Mouse (Mus musculus): ENCODE measurements at regions not wholly inside any gene's neighbourhood (a gene's known extent, or its start where the extent isn't known, plus 50 kb on each side); places are given as distances from the start of the nearest gene placed in this dataset.

DNA sequence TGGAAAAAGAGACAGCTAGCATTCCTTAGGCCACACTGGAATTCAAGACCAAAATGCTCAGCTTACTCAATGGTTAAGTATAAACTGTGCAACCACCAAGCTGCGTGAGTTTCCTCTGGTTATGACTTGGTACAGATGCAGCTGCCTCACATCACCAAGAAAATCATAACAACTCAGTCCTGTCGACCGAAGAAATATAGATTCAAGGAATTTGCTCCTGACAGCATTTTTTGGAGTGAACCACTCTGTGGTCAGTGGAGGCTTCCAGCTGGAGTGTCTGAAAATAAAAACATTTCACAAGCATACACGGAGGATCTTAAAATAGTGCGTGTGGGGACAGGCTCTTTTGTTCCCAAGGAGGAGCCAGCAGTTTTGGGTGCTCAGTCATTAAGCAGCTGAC lies 253.8 kb downstream of the Bckdhb start:
- no peak for DNase-seq (ENCODE audit: low read depth, low spot score)

DNA sequence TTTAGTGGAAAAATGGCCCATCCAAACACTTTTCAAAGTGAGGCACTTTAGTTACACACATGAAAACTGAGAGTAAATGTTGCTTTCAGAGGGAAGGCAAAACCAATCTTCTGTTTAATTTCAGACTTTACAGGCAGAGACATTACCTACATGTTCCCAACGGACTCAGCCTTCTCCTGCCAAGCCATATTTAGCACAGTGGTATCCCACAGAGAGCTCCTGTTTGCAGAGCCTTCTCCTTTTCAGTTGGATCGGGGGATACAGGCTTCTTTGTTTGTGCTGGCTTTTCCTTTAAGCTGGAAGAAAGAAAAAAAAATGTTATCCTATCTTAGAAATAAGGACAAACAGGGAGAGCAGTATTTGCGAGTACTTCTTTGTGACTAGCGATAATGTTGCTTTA lies 254.3 kb downstream of the Bckdhb start:
- no peak for DNase-seq (ENCODE audit: low read depth, low spot score)

DNA sequence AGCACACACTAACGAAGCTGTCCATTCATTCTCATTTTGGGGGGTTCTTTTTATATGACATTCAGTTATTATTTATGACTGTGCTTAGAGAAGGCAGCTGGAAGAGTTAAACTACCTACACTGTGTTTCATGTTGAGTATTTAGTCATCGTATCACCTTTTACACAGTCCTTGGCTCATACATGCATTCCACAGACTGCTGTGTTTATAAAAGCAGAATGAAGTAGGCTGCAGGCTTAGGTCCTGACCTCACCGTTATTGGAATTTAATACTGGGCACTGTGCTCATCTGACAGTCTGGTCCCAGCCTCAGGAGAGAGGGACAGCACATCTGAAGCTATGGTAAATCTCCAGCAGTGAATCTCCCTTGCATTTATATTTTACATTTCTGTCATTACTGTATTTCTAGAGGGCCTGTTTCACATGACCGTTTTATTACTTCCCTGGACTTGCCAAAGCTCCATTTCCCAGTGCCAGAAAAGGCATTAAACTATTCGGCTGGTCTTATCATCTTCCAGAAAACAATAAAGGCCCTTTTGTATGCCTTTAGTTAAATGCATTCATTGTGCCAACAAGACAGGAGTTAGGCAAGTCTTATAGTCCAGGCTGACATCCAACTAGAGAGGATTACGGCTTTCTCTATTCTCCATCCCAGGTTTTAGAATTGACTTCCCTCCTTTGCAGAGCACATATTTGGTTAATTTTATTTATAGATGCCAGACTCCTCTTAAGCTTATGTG lies 258.9 kb downstream of the Bckdhb start:
- no peak for DNase-seq (ENCODE audit: low read depth, low spot score)

DNA sequence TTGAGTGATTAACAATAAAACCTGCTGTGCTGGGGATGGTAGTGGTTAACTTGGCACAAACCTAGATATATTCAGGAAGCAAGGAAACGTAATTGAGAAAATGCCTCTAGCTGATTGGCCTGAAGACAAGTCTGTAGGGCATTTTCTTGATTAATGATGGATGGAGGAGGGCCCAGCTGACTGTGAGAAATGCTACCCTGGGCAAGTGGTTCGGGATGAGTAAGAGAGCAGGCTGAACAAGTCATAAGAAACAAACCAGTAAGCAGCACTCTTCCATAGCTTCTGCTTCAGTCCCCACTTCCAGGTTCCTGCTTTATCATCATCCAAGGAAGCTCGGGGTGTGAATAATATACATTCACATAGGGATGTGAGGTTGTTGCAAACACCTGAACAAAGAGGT lies 262.6 kb downstream of the Bckdhb start:
- DNase-seq (ENCODE audit: low read depth, low spot score) = no peak

DNA sequence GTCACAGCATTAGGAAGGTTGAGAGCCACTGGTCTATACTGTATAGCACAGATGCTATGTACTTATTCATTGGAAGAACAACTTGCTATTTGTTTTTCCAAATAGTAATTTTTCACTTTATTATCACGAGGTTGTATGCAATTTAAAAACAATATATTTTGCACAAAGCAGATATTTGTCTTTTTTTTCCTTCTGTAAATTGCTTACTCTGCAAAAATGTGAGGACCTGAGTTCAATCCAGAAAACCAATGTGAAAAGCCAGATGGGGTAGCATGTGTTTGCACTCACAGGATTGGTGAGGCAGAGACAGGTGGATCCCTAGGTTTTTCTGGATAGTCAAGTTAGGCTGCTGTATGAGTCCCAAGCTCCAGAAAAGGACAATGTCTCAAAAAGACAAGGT lies 268.5 kb downstream of the Bckdhb start:
- no peak for DNase-seq (ENCODE audit: low read depth, low spot score)

DNA sequence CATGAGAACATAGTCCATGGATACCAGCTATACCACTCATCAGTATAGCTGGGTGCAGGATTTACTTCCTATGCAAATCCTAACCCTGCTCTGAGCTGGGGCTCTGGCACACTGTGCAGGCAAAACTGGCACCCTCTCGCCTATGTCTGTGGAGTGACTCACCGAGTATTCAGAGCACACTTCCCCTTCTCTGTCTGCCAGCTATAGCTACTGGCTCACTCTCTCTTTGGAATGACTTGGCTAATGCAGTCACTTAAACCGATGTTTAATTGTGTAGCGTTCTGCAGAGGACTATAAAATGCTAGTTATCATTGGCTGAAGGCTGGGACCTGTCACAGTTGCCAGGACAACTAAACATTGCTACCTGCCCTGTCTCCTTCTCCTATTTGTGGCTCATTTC lies 269.8 kb downstream of the Bckdhb start:
- peak; percentile 73 for DNase-seq (ENCODE audit: low read depth, low spot score)

DNA sequence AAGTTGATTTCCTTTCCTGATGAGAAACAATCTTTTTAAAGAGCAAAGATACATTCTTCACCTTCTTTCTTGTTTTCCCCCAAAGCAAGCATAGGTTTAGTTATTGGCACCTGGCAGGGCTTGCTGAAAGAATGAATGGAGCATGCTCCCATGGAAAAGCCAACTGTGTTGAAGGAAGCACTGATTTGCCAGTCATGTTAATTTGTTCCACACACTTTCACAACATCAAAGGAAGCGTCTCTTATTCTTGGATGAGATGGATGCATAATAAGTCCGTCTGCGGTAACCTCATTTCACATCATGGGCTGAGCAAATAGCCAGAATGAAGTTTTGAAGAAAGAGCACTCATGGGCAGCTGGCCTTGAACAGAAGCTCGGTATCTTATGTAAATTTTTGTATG lies 270.4 kb downstream of the Bckdhb start:
- DNase-seq (ENCODE audit: low read depth, low spot score) = no peak

DNA sequence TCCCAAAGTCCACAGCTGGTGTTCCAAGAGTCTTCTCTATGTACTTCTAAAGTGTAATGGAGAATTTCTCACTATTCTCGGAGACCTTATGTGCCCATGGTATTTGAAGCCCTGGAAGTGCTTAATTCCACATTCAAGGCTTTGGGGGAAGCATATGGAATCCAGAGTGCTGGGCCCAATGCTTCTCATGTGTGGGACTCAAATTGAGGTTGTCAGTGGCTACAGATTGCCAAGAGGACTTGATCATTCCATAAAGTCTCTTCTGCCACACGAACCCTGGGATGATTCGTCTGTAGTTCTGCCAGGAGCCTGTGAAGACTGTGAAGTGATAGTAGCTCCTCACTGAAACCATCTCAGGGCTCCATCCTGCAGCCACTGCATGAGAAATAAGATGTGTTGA lies 275.3 kb downstream of the Bckdhb start:
- DNase-seq (ENCODE audit: low read depth, low spot score) = no peak

DNA sequence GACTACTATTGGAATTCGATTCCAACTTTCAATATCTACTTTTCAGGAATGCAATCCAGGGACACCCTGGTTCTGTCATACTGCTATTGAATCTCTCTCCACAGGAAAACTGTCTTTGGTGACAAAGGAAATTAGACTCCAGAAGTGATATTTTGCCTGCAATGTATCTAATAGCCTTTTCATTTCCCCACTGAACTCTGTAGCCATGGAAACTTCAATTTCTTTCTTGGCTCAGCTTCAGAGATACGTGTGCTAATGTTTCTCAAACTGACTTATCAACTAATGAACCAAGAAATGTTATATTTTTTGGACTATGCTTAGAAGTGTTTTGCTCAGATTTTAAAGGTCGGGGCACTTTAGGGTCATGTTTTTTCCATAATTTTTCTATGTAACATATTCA lies 279.1 kb downstream of the Bckdhb start:
- no peak for DNase-seq (ENCODE audit: low read depth, low spot score)

DNA sequence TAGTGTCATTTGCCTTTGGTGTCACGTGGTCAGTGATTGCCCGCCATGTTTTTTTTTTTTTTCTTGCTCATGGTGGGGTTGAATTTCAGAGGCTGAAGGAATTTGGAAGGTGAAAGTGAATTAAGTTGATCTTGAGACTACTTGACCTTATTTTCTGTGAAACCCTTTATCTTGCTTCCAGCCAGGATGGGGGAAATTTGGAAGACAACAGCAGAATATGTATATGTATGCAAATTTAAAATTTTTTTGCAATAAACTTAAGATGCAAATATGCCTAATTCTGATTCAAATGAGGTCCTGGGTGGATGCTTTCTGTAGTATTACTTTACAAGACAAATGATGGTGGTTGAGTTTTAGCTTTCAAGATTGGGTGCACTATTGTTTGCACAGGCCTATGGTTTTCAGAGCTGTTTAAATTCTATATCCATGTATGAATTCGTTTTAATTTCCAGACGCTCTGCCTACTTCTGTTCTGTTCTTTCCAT lies 315.6 kb downstream of the Bckdhb start:
- DNase-seq (ENCODE audit: low read depth, low spot score) = no peak

DNA sequence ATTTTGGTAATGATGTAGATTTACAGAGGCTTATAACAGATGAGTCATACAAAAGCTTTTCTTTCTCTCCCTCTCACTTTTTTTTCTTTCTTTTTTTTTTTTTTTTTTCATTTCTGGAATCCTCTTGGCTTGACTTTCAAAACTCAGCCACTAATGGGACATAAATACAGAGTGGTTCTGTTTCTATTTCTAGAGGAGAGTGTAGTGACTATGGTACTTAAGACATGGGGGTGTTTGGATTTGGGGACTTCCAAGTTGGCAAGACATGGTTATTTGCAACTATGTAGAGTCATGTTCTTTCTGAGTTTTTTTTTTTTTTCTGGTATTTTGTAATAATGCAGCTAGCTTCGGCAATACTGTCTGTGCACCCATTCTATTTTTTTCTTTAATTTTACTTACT lies 324.8 kb downstream of the Bckdhb start:
- DNase-seq (ENCODE audit: low read depth, low spot score) = no peak

DNA sequence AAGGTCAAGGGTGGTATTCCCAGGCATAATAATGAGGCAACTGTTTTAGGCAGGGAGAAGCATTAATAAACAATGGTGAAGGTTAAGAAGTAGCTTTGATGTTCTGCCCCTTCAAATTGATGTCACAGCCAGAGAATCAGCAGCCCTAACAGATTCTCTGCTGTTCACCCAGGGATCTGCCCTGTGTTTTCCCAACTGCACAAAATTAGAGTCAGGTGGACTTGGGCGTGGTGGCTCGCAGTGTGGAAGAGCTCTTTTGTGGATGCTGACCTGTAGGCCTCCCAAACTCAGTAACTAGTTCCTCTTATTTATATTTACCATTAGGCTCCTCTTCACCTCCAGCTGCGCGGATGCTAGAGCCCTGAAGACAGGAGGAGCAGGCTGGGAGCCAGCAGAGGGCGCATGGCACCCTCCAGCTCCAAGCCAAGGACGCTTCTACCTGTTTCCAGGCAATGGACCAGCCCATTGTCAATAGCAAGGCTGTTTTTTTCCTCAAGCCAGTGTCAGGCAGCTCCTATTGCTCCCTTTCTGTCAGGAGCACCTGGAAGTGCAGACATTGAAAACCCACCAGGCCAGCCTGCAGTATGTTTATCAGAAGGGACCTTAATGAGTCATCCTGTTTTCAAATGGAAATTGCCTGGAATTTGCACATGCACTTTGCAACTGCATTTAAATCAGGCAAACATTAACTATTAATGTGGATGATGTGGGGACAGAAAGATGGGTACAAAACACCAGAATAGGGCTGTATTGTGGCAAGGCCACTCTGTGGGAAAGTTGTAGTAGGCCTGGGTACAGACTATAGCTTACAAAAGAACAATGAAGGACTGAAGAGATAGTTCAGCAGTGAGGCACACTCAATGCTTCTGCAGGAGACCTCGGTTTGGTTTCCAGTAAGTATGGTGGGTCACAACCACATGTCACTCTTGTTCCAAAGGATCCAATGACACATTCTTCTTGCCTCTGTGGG lies 328.4 kb downstream of the Bckdhb start:
- DNase-seq (ENCODE audit: low read depth, low spot score) = peak; percentile 12

DNA sequence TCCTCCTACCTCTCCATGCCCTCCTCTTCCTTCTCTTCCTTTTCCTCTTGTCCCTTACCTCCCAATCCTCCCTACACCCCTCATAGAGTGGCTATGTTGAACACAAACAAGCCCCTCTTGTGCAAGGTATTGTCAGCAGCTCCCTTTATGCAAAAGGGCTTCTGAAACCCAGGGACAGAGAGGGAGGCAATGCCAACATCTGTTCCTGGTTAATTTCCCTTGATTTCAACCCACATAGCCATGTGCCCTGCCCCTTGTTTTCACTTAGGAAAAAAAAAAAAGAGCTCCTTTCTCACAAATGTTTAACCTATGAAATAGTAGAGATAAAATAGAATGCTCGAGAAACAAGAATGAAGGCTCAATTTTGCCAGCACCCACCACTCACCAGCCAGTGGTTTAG lies 333.5 kb downstream of the Bckdhb start:
- DNase-seq (ENCODE audit: low read depth, low spot score) = no peak

DNA sequence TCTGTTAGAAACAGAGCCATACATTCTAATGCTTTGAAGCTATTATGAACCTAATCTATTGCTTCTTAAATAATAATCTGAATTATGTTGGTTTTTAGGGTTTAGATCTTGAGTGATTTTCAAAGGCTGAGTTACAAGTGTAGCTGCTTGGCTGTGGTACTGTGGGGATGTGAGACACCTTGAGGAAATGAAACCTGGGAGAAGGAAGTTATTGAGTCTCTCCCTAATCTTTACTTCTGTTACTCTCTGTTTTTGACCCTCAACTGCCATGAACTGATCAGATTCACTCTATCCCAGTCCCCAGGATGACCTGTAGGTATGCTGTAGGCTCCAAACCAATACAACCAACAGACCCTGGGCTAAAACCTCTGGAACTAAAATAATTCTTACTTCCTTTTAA lies 334.8 kb downstream of the Bckdhb start:
- no peak for DNase-seq (ENCODE audit: low read depth, low spot score)

DNA sequence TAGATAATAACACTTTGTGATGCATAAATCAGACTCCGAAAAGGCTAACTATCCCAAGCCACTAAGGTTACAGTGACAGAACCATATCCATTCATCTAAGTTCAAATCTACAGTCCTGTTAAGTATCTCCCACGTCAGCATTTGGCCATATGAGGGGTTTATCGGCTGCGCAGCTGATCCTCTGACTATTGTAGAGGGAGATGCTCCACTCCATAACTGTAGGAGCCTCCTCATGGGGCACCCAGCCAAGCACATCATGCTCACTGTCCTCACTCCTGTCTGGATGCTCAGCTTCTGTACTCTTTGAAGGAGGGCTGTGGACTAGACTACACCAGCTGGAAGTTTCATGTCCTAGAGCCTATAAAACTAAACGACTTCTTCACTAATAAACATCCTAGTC lies 337.2 kb downstream of the Bckdhb start:
- DNase-seq (ENCODE audit: low read depth, low spot score) = no peak

DNA sequence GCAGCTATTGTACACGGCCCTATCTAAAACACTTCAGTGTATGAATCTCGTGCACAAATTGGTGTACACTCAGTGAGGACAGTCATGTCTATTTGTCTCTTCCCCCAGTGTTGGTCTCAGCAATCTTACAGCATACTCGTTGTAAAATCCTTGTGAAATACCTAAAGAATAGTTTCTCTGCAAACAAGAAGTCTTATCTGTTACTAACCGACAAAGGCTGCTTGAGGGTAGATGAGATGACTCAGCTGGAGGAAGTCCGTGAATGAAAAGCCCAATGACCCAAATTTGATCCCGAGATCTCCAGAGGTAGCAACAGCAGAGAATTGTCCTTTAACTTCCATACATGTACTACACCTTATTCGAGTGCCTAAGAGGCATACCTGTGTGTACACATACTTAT lies 342.0 kb downstream of the Bckdhb start:
- DNase-seq (ENCODE audit: low read depth, low spot score) = no peak

DNA sequence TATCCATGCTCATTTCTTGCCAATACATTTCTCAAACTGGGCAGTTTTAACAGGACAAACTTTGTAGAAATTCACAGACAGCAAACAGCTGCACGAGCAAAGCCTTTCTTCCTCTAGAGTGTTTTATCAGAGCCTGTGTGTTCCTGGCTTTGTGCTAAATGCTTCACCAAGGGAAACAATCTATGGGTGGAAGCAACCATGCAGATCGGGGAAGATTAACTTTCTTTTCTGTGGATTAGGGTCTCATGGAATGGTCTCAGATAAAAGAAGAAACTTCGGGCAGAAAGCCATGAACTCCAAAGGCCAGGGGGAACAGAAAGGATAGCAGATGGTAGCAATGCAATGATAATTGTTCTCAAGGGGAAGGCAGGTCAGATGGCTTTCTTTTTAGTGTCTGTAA lies 349.7 kb downstream of the Bckdhb start:
- no peak for DNase-seq (ENCODE audit: low read depth, low spot score)

DNA sequence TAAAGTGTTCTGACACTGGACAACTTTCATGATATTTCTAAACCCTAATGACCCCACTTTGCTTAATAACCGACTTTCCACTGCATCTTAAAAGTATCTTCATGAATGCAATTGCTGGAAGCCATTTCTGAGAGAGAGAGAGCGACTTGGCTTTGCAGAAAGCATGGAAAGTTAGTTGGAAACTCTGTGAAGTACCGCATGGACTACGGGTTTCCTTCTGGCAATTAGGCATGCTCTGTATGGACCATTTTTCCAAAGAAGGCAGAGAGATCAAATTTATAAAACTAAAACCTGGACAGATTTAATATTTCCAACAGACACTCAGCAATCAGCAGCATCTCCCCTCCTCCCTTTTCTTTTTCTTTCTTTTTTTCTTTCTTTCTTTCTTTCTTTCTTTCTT lies 353.4 kb downstream of the Bckdhb start:
- DNase-seq (ENCODE audit: low read depth, low spot score) = no peak

DNA sequence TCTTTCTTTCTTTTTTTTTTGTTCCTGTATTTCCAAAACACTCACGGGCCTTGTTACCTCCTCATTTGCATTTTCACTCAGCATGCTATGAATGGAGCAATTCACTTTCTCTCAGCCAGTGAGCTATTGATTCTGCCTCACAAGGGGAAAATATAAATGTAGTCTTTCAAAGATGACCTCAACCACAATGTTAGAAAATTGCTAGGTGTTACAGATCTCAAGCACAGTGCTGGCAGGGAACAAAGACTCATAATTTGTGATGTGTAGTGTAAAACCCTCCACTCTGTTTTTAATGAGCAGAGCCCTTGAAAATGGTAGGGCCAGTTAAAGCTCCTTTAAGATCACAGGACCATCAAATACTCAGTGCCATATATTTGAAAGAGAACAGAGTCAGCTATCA lies 353.8 kb downstream of the Bckdhb start:
- DNase-seq (ENCODE audit: low read depth, low spot score) = no peak

DNA sequence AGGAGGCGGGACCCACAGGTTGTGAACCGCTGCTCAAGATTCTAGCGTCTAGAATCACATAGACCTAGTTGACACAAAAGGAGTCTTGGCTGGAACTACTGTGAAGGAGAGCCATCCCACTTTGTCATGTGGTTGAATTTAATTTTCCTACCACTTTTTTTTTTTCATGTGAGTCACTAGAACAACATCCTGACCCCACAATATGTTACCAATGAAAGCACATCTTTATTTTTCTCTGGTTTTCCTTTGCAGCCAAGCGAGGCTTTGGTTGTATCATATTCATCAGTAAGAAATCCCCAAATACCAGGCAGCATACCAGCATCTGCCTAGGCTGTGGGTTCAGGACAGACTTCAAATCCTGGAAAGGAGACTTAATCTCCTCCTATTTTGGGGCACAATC lies 356.0 kb downstream of the Bckdhb start:
- no peak for DNase-seq (ENCODE audit: low read depth, low spot score)

DNA sequence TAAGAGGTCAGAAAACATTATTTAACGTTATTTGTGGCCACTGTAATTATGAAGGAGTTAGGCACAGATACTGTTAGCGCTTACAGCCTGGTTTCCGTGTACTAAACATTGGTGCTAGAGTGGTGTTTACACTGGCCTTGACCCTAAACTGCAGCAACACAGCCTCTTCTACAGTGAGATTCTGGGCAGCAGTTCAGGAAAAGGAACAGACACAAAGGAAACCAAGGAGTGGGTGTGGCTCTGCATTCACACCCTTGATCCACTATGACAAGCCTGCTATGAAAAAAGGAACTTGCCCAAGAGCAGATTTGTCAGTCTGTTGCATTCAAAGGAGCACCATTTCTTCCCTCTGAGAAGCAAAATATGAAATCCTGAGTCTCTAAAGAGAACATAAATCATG lies 356.7 kb downstream of the Bckdhb start:
- no peak for DNase-seq (ENCODE audit: low read depth, low spot score)

DNA sequence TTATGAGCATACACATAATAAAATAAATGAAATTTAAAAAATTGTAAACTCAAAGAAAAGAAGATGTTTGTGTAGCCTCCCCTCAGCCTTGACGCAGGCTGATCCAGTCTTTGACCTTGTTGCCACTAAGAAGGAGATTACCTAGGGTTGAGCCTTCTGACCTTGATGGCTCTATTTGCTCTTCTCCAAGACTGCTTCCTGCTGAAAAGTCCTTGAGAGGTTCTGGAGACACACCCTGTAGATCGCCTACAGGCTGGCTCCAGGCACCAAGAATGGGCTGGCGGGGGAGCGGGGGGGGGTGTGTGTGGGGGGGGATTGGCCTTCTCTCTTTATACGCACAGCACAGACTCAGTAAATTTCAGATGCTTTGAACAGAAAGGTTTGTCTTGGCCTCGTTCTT lies 358.4 kb downstream of the Bckdhb start:
- DNase-seq (ENCODE audit: low read depth, low spot score) = no peak

DNA sequence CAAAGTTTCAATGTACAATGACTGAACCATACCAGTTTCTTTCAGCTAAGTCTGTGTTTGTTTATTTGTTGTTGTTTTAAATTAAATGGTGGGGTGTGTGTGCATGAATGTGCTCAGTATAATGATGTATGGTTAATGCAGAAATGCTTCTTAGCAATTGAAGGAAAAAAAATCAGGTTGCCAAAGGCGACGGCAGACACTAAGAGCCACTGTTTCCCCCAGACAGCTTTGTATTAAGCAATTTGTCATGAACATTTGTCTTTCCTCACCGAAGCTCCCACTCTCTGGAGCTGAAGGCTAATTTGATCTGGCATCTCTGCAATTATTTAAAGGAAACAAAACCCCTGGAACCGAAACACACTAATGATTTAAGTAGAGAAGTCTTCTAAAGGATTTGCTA lies 360.7 kb downstream of the Bckdhb start:
- DNase-seq (ENCODE audit: low read depth, low spot score) = no peak
